Mouse (Mus musculus): Measurements from ENCODE around the gene Myl12a. TPM values are rescaled to one million over a fixed set of nuclear protein-coding genes. Genes with fewer than 3 reads are reported as not detected.

Gene Myl12a
- total RNA-seq (2022), result 10 to 100 TPM; 37.7 to 54.5 (median 41.8) TPM

DNA sequence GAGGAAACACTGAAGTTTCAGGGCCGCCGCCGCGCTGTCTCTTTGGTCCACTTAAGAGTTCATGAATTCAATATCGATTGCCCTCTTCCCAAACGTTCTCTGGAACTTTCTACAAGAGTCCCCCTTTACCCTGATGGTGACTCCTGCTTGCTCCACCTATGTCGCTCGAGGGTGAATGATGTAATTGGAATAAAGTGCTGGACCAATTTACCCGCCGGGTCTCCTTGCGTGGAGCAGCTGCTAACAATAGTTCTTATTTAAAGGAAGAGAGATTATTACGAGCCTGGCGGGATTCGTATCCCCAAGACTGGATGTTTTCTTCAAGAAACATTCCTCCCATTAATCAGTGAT, at the start of gene Myl12a:
Gene Myl12a, minus strand, starts transcription at position 135 of the 351 bp plus-strand sequence.
- DNase-seq (ENCODE audit: low spot score in 2 of 2), result no peak

DNA sequence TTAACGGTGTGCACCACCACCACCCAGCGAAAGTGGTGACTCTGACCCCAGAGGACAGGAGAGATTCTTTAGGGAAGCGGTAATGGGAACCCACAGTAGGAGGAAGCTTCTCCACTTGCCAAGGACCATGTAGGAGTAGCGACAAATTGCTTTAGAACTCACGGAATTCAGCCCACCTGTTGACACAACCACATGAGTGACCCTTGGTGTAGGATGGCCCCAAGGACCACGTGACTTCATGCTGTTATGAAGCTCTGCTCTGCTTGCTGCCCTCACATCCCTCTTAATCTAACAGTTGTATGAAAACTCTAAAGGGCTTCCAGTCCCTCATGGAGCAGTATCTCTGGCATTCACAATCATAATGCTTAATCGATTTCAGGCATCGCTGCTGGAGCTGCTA, 46.6 kb upstream of the Myl12a start:
- no peak for DNase-seq (ENCODE audit: low spot score in 2 of 2)

DNA sequence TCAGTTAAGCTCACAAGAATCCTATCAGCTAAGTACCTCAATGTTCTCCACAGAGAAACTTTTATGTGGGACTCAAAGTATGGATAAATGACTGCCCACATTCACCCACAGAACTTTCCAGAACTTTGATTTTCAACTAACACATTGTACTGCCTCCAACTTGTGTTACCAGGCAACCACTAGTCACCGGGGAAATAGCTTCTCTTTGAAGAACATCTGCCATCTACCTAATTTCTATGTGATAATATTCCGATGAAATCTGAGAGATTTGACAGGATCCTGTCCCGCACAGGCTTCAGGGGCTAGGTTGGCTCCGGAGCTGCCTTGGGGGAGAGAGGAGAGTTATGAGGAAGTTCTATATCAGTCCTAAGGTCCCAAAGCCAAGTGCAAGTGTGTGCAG, 44.2 kb upstream of the Myl12a start:
- DNase-seq (ENCODE audit: low spot score in 2 of 2), result no peak

DNA sequence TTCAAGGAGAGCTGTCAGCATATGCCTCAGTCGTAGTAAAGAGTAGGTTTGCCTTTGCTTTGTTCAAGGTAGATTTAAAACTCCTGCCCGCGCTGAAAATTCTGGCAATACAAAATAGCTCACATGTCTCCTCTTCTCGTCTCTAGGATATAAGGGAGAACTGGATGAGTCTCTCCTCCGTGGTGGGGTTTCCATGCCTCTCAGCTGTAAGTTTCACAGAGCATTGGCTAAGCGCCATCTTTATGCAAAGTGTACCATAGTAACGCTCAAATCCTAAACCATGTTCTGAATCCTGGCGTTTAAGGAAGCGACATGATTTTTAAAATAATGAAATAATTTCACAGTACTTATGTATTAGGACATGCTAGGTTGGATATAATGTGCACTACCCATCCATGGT, 42.9 kb upstream of the Myl12a start:
- DNase-seq (ENCODE audit: low spot score in 2 of 2), result no peak

DNA sequence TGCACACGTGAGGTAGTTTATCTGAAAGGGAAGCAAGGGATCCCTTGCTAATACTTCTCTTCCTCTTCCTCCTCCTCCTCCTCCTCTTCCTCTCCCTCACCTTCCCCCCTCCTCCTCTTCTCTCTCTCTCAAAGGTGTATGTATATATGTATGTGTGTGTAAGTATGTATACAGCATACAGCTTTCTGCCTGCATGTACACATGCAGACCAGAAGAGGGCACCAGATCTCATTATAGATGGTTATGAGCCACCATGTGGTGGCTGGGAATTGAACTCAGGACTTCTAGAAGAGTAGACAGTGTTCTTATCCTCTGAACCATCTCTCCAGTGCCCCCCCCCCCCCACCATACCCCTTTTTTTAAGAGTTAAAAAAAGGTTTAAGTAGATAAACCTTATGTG, 40.0 kb upstream of the Myl12a start:
- DNase-seq (ENCODE audit: low spot score in 2 of 2), result no peak

DNA sequence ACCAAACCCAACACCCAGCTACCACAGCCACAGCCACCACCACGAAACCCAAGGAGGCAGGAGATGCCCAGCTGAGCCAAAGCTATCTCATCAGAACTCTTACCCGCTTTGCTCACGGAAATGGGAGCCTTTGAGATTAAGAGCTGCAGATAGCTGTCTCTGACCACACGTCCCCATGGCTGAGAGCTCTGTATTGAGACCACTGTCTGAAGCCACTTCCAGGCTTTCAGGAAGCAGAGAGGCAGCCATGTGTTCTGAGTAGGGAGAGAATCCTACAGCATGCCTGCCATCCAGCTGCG, 37.9 kb upstream of the Myl12a start:
- DNase-seq (ENCODE audit: low spot score in 2 of 2), result no peak

DNA sequence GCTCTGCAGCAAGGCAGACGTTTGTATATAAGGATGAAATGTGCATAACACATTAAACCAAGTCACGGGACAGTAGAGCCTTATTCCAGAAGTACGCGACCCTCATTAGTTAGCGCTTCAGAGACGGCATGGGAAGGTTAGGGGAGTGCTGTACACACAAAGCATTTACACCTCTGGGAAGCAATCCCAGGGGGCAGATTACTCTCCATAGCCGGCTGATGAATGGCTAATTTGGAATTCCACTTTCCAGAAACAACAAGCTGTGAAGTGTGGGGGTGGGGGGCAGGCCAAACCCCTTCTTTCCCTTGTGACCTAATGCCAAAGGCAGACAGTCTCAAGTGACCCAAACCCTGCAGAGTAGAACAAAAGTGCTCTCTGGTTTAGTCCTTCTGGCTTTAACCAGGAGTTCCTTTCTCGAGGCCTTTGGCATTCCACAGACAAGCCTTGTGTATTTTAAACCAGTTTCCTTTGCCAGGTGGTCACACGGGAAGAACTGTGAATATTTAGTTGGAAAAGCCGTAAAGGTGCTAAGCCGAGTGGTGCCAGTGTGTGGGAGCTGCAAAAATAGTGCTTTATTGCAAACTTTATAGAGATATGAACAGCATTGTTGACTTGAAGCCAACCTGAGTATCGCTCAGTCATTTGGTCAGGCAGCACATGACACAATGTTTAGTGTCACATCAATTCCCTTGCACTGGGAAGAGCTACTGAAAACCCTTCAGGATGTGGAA, 37.3 kb upstream of the Myl12a start:
- no peak for DNase-seq (ENCODE audit: low spot score in 2 of 2)

DNA sequence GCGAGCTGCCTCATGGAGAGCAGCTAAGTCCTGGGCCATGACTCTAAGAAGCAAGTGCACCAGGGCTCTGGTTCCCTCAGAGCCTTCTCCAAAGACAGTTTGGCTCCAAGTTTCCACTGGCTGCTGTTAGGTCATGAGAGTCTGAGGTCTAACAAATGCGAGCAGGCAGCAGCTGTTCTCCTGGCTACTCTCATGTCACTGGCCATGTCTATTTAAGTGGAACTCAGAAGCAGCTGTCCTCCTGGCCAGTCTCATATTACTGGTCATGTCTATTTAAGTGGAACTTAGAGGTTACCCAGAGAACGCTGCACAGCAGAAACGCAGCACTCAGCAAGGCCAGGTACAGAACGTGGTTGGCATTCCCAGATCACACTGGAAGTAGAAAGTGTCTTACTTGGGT, 36.1 kb upstream of the Myl12a start:
- DNase-seq (ENCODE audit: low spot score in 2 of 2), result no peak

DNA sequence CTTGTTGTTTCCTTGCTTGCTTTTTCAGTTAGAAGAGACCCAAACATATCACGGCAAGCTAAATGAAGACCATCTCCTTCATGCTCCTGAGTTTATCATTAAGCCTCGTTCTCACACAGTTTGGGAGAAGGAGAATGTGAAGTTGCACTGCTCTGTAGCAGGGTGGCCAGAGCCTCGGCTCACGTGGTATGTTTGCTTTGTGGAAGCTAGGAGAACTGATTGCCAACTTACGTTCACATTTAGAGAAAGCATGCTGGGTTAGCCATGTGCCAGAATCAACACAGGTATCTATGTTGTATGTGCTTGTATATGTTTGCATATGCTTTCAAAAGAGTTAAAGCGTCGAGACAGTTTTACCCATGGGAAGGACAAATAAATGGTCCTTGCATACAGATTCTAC, 34.5 kb upstream of the Myl12a start:
- DNase-seq (ENCODE audit: low spot score in 2 of 2), result no peak

DNA sequence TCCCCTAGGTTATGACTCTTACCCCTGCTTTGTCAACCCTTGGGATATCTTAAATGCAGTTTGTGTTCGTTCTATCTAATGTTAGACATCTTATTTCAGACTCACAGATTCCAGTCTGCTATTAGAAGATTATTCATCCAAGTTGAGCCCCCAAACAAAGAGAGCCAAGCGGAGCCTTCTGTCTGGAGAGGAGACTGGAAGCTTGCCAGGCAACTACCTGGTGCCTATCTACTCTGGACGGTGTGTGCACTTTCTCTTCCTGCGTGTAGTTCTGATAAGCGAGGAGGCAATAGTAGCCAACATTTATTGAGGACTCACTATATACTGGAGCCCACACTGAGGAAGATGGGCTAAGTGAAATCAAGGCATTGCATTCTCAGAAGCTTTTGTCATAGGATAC, 31.8 kb upstream of the Myl12a start:
- DNase-seq (ENCODE audit: low spot score in 2 of 2), result no peak

DNA sequence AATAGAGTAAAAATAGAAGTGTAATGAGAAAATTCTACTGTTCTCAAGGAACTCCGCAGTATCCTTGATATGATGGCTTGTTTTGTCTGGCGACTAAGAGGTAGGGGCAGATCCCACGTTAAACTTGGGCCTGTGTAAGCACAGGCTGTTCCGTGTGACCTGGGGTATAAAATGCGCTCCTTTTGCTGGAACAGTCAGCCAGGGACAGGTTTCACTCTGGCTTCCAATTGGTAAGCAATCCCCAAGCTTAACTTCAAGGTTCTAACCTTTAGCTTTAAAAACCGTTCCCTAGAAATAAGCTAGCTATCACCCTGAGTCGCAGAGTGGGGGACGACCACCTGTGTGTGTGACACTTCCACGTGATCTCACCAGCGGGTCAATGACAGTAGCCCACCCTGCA, 30.0 kb upstream of the Myl12a start:
- DNase-seq (ENCODE audit: low spot score in 2 of 2), result no peak

DNA sequence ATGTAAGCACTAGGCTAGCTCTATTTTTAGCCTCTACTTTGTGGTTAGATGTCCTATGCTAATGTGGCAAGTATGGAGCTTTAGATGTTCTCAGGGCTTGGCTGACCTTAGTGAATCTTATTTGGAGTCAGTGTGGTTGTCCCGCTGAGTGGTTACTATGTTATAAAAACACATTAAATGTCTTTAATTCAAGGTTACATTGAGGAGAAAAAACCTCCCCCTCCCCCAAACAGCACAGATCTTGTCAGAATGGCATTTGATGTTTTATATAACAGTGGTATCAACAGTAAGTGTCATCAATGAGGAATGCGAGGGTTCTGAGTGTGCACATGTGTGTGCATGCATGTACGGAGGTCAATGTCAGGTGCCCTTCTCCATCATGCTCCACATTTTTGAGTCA, 24.5 kb upstream of the Myl12a start:
- no peak for DNase-seq (ENCODE audit: low spot score in 2 of 2)

DNA sequence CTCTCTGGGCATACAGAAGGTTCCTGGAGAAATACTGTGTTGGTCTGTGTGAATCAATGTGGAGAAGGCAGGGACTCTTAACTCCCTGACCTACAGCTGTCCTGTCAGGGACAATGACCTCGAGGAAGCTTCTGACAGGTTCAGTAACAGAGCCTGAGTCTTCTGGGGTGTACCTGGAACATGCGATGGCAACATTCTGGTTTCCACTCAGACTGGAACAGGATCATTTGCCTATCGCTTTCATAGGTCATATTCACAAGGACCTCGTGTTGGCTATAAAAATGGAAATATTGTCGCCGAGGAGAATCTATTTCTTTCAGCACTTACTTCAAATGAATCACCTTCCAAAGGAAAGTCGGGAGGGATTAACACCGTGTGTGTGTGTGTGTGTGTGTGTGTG, 23.2 kb upstream of the Myl12a start:
- no peak for DNase-seq (ENCODE audit: low spot score in 2 of 2)

DNA sequence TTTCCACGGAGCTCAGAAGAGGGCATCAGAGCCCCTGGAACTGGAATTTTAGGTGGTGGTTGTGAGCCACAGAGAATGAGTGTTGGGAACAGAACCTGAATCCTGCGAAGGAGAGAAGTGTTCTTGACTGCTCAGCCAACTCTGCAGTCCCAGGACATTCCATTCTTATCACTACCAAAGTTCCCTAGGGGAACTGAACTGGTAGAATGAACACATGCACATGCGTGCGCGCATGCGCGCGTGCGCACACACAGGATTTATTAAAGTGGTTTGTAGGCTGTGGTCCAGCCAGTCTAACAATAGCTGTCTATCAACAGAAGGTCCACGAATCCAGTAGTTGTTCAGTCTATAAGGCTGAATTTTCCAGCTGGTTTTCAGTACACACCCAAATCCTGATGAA, 21.4 kb upstream of the Myl12a start:
- no peak for DNase-seq (ENCODE audit: low spot score in 2 of 2)

DNA sequence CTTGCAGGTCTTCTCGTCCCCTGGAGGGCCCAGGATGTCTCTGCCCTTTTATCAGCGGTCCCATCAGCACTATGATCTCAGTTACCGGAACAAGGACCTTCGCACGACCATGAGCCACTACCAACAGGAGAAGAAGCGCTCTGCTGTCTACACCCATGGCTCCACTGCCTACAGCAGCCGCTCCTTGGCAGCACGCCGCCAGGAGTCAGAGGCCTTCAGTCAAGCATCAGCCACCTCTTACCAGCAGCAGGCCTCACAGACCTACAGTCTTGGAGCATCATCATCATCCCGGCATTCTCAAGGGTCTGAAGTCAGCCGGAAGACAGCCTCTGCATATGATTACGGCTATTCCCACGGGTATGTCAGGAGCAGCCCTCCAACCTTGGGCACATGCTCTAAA, 20.2 kb upstream of the Myl12a start:
- DNase-seq (ENCODE audit: low spot score in 2 of 2), result no peak

DNA sequence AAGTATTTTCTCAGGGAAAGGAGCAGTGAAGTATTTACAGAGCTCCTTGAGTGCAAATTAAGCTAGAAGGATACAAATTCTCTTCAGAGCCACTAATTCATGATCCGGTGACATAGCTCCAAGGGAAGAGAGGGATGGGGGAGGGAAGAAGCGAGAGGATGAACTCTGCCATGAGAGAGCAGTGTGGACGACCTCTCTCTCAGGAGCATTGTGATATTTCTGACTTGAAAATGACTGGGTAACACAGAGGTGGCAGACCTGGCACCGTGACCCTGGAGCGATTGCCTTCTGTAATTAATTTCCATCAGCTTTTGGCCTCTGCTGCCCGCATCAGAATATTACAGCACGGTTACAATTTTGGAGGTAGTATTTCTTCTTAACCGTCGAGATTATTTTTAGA, 17.2 kb upstream of the Myl12a start:
- DNase-seq (ENCODE audit: low spot score in 2 of 2), result no peak

DNA sequence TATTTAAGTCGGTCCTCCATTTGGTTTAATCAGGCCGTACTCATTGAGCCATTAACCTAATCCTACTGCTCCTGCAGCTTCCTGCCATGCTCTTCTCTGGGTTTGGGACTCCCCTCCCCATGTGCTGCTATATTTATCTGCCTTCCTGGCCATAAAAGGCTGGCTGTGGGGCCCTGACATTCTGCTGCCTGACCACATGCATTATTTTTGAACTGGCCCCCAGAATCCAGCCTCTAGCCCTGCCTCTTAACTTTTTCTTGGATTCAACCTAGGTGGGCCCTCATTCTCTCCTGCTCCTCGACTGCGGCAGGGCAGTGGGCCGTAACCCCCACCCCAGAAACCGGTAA, 16.6 kb upstream of the Myl12a start:
- DNase-seq (ENCODE audit: low spot score in 2 of 2), result no peak

DNA sequence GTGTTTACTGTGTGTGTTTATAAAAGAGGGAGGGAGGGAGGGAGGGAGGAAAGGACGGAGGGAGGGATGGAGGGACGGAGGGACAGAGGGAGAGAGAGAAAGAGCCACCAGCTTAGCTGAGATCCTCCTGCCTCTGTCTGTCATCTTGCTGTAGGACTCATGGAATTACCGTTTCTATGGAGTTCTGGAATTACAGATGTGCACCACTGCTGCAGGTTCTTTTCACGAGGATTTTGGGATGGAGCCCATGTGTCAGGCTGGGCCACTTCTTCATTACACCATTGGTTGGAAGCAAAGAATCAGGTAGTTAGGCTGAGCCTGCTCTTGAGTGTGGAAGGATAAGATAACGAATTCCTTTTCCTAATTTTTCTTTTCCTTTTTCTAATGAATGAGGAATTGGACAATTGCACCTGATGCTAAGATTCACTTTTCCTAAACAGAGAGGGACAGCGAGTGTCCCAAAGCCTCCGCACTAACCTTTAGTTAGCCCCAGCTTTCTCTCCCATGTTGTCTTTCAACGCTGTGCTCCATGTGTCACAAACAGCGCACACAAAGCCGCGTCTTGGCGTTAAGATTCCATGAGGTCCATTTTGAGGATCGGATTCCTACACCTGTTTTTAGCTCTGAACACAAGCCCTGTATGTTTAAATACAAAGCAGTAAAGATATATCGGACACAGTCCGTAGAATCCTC, 16.1 kb upstream of the Myl12a start:
- no peak for DNase-seq (ENCODE audit: low spot score in 2 of 2)

DNA sequence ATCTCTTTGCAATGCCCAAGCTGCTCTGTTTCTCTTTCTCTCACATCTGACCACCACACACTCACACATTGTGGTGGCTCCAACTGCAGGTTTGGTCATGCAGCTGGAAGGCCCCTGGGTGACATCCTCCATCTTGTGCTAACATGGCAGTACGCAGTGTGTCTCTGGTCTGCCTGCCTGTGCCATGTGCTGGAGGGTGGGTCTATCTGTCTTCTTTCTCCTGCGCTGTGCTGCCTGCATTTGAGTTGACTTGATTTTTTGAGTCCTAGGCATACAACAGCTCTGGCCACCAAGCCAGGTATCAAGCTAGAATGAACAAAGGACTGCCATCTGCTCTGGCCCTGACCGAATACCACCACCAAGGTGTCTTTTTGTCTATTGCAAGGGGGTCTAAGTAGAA, 15.5 kb upstream of the Myl12a start:
- DNase-seq (ENCODE audit: low spot score in 2 of 2), result no peak

DNA sequence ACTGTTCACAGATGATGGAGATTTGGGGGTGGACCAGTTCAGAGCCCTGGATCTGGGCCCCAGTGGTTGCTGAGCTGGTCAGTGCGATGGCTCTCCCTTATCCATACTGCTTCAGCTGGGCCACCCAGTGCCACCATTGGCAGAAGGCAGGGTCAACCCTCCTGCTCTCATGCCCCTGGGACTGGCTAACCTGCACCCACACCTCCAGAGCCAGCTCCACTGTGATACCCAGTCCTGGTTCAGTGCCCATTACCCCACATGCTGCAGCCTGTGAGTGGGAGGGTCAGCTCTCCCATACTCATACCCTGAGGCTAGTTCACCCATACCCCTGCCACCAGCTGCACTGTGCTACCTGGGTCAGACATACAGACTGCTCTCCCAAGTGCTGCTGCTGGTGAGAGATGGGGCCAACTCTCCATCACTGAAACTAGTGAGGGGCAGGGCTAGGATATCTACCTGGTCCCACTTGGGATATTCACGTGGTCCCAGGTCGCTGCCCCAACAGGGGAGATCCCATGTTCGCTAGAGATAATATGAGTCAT, 14.8 kb upstream of the Myl12a start:
- DNase-seq (ENCODE audit: low spot score in 2 of 2), result no peak

DNA sequence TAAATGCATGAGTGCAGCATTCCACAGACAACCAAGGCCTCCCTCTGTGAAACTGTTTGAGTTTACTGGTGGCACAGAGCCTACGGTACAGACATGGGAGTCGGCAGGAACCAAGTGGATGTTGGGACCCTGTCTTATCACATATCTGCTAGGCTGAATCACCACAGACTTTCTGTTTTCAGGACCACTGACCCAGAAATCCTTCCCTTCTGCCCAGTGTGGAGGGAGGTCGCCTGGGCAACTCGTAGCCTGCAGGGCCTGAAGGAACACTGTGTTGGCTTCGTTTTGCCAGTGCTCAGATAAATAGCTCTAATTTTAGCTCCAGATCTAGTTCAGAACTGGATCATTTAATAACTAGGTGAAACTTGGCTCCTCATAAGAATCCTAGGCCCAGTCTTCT, 12.2 kb upstream of the Myl12a start:
- no peak for DNase-seq (ENCODE audit: low spot score in 2 of 2)

DNA sequence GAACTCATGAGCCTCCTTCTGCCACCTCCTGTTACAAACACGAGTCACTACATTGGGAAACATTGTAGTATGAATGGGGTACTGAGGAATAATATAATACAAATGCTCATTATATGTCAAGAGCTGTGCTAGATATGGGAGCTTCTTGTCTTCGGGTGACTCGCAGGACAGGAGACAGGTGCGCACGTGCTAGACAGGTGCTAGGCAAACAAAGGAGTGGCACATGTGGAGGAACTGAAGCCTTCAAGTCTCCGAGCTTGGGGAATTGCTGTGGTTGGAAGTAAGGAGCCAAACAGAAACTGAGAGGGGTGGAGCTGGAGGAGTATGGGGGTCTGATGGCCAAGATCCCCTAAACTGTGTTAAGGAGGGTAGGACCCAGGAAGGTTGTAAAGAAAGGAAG, 10.4 kb upstream of the Myl12a start:
- no peak for DNase-seq (ENCODE audit: low spot score in 2 of 2)

DNA sequence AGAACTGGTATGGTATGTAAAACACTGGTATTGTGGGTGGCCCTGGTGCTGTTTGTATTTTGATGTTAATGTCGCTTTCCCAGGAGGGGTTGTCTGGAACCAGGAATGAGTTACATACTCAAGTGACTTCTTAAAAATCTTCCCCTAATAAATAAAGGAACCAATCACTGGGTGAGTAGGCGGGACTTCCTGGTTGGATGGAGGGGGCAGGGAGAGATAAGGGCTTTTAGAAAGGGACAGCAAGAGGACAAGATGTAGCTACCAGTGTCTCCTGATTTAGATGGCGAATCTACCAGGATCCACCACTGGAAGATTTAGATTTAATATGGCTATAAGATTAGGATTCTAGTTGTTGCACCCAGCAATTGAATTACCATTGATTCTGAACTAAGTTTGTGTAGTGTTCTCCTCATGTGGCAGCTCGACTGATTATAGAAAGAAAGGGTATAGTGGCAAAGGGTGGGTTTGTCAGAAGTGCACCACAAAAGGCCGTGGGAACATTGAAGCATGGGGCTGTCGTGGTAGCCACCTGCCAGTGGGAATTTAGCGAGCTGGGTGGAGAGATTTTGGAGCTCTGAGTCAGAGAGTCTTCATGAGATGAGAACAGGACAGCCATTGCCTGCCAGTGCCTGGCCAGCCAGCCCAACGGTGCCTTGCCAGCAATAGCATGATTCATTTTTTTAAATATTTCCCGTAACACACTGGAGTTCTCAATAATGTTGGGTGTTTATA, 9.4 kb upstream of the Myl12a start:
- no peak for DNase-seq (ENCODE audit: low spot score in 2 of 2)
